Mouse (Mus musculus) large intestine, adult 2 months (tissue): ENCODE data around the gene Hlx. TPM values are rescaled to one million over a fixed set of nuclear protein-coding genes. Genes with fewer than 3 reads are reported as not detected.

Experiments used
- polyA plus RNA-seq: library from polyadenylated mRNA; depleted of rRNA; stranded (reverse); fragments of >200 nt; gene quantifications from 2 replicates; pipeline ENCODE4 v1.2.3, GENCODE M21; 2012; rRNA removed

Gene Hlx
- polyA plus RNA-seq, 1 experiment, result 12.0 TPM

Other genes starting within 250 kb of the Hlx start
- gene Marc1, start 78.7 kb upstream of the Hlx start, polyA plus RNA-seq, result 0.95 and 1.3 TPM in 2 replicates
- 148 and 175 TPM in 2 replicates for gene Marc2, start 113.8 kb upstream of the Hlx start, polyA plus RNA-seq
- gene C130074G19Rik, start 150.6 kb upstream of the Hlx start, polyA plus RNA-seq, result 22.2 and 27.0 TPM in 2 replicates